Mouse (Mus musculus) C2C12 (cell line): ENCODE results near the gene Gm38392.

Experiments
- CEBPB ChIP-seq: IDR thresholded peaks from one replicate; pipeline ENCODE4 v1.6.1; 2011; ENCODE audit warnings: low read depth, mild to moderate bottlenecking, control low read depth, moderate library complexity
- CTCF ChIP-seq: IDR thresholded peaks from one replicate; pipeline ENCODE4 v1.5.1; 2011; ENCODE audit not compliant: control insufficient read depth, insufficient read depth, insufficient read length
- MYOG ChIP-seq: IDR thresholded peaks from one replicate; pipeline ENCODE4 v1.6.1; 2011; ENCODE audit not compliant: control insufficient read depth, insufficient read length; ENCODE audit errors: extremely low read depth
- USF1 ChIP-seq: IDR thresholded peaks from one replicate; pipeline ENCODE4 v1.6.1; 2011; ENCODE audit warnings: low read depth, mild to moderate bottlenecking, control low read depth, moderate library complexity

- no peak for TF ChIP-seq CTCF
- no peak for TF ChIP-seq MYOG
- TF ChIP-seq CEBPB: no peak
- TF ChIP-seq USF1: no peak
Observed at GRCm38 (mm10) chr3:88214197-88214938, 72.6 kb downstream of the Gm38392 start.
